Mouse (Mus musculus) gastrocnemius, adult 2 months (tissue): Measurements from ENCODE around the gene Mgat4b. TPM values are rescaled to one million over a fixed set of nuclear protein-coding genes. Genes with fewer than 3 reads are reported as not detected.

Experiments used
- DNase-seq: peaks from one replicate; pipeline ENCODE4 v3.0.0; 2022
- H3K27ac ChIP-seq: fragments of 200-600 bp; 2 replicates; pipeline ENCODE4 v1.8.1; 2022; ENCODE audit warnings: mild to moderate bottlenecking
- H3K4me3 ChIP-seq: fragments of 200-600 bp; 2 replicates; pipeline ENCODE4 v1.8.1; 2022; ENCODE audit warnings: mild to moderate bottlenecking, moderate library complexity
- CTCF ChIP-seq: fragments of 200-600 bp; IDR thresholded peaks from 2 replicates; pipeline ENCODE4 v1.8.1; 2022; ENCODE audit warnings: antibody characterized with exemption, mild to moderate bottlenecking, moderate library complexity
- intact Hi-C: fragments of 180-260 bp; cut with DNase I; formaldehyde crosslinking; loops from one replicate; pipeline ENCODE4 v1.15.1; 2025
- total RNA-seq, 2 experiments: library from RNA; stranded (reverse); gene quantifications; 2 replicates each; pipeline ENCODE4 v1.2.3; 2021

Mgat4b gene
- total RNA-seq, 2 experiments from 2014 or later = 33.9 to 40.7 TPM

DNA sequence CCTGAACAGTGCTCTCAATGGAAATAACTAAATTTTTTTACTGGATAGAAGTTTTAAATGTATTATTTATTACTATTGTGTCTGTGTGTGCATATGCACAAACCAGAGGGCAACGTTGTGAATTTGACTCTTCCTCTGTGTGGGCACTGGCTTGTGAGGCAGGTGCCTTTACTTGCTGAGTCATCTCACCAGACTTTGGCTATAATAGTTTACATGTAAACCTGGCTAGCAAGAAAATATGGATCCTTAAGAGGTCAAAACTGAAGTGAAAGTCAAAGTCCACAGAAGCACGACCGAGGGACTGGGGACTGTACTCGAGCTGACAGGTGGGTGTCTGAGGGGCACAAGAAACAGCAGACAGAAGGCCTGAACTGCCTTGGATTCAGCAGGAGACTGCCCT, 28.0 kb upstream of the Mgat4b start:
- no peak for TF ChIP-seq CTCF
- H3K4me3 ChIP-seq = no peak overlapping the region
- no peak for DNase-seq
- intact Hi-C loops = no loop called here
- no peak overlapping the region for H3K27ac ChIP-seq

DNA sequence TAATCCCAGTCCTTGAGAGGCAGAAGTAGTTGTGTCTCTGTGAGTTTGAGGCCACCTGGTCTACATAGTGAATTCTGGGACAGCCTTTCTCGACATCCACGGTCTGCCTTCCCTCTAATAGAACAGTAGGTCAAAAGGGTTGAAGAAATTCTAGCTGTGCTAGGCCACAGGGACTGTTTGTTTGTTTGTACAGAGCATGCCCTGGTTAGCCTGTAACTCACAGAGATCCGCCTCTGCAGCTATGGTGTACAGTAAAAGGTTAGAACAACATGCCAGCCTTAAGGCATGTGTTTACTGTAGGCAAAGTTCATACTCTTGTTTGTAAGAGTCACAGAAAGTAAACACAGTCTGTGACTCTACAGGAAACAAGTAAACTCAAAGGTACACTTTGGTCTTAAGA, 25.9 kb upstream of the Mgat4b start:
- intact Hi-C loops = no loop called here
- H3K4me3 ChIP-seq = no peak overlapping the region
- H3K27ac ChIP-seq = no peak overlapping the region
- TF ChIP-seq CTCF = no peak
- no peak for DNase-seq

DNA sequence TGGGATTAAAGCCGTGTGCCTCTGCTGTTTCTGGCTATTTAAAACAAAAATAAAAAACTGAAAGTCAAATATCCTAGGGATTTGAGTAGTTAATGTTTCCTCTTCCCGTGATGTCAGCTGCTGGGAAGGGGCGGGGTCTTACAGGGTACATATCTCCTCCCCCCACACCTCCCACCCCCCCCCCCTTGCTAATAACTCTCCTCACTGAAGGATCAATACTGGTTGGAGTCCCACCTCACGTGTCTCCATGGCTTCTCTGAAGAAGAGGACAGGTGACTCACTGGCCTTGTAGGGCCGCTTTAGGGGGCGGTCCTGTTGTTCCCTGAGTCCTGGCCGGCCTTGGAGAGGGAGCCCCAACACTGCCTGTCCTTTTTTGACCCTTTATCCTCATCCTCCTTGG, 22.0 kb upstream of the Mgat4b start:
- Histone ChIP-seq H3K27ac (peak overlapping the region; percentile 58), H3K4me3 (peak overlapping the region; percentile 52)
- DNase-seq = peak; percentile 55
- no peak for TF ChIP-seq CTCF
- intact Hi-C loops = no loop called here

DNA sequence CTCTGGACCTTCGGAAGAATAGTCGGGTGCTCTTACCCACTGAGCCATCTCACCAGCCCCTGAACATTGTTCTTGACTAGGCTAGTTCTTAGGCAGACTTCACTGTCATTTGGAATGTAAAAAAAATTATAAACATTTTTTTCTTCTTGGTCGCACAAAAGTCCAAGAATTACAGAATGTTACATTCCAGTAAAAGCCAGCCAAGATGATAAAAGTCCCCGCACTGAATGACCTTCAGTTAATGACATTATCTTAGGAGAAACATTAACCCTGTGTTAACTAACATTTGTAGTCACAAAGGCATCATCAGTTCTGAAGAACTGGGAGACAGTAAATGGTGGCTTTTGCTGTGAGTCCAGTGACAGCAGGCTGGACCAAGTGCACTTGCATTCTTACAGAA, 20.3 kb upstream of the Mgat4b start:
- no peak for DNase-seq
- H3K4me3 ChIP-seq = no peak overlapping the region
- intact Hi-C loops = no loop called here
- TF ChIP-seq CTCF = no peak
- no peak overlapping the region for H3K27ac ChIP-seq

DNA sequence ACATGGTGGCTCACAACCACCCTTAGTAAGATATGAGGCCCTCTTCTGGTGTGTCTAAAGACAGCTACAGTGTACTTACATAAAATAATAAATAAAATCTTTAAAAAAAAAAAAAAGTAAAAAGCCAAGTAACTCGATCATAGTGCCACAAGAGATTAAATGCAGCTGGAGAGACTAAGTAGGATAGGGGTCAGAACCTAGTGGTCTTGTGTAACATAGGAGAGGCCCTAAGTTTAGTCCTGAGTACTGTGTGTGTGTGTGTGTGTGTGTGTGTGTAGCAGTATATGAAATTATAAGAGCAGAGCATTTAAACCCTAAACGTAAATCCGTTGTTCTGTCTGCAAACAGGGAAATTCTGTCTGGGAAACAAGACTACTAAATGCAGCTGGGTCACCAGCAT, 18.4 kb upstream of the Mgat4b start:
- intact Hi-C loops = no loop called here
- no peak overlapping the region for H3K27ac ChIP-seq
- no peak overlapping the region for H3K4me3 ChIP-seq
- DNase-seq = no peak
- TF ChIP-seq CTCF = no peak

DNA sequence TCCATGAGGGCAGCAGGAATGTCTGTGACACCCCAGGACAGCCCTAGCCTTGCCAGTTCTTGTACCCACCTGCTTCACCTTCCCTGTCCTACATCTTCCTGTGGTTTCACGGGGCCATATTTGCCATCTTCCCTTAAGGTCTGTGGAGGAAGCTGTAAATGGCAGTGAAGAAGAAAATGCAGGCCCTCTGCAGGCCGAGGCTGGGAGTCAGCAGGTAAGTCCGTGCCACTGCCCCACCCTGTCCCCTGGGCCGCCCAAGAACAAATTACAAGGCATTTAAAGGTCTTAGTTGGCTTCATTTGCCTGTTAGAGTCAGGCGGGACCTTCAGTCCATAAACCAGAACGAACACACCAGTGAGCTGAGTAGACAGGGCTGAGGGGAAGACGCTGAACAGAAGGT, 16.6 kb upstream of the Mgat4b start:
- TF ChIP-seq CTCF = no peak
- Histone ChIP-seq H3K27ac (no peak overlapping the region), H3K4me3 (no peak overlapping the region)
- no peak for DNase-seq
- intact Hi-C loops = no loop called here

DNA sequence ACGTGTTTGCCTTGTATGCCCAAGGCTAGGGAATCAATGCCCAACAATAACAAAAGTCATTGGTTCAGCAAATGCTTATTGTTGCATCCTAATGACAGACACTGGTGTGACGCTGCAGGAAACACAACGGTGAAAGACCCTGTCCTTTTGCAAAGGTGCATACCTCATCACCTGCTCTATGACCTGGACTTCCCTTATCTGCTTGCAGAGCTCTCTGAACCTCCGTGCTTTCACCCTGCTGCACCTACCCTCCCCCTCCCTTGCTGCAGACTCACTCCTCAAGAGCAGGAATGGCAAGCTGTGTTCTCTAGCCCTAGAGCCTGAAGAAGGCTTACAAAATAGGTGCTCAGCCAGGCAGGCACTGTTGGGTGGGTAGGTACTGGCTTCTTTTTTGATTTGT, 15.9 kb upstream of the Mgat4b start:
- no peak overlapping the region for H3K4me3 ChIP-seq
- no peak for DNase-seq
- intact Hi-C loops = no loop called here

DNA sequence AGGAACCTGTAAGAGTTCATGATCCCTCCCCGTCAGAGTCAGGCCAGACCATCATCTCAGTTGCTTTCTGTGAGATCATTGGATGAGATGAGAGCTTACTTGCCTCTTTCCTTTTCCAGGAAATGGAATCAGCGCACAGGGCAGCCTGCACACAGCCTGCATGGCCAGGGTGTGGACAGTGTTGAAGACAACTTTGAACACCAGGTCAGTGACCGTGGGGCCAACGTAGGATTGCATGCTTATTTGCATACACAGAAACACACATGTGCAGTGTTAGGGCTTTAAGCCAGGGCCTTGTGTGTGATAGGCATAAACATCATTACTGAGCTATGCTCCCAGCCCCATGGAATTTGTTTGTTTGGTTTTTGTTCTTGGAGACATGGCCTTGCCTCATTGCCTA, 13.2 kb upstream of the Mgat4b start:
- Histone ChIP-seq H3K27ac (no peak overlapping the region), H3K4me3 (no peak overlapping the region)
- DNase-seq = no peak
- TF ChIP-seq CTCF = no peak
- intact Hi-C loops = no loop called here

More for the DNA sequence above, 15.9 kb upstream of the Mgat4b start:
- TF ChIP-seq CTCF = no peak
- no peak overlapping the region for H3K27ac ChIP-seq

DNA sequence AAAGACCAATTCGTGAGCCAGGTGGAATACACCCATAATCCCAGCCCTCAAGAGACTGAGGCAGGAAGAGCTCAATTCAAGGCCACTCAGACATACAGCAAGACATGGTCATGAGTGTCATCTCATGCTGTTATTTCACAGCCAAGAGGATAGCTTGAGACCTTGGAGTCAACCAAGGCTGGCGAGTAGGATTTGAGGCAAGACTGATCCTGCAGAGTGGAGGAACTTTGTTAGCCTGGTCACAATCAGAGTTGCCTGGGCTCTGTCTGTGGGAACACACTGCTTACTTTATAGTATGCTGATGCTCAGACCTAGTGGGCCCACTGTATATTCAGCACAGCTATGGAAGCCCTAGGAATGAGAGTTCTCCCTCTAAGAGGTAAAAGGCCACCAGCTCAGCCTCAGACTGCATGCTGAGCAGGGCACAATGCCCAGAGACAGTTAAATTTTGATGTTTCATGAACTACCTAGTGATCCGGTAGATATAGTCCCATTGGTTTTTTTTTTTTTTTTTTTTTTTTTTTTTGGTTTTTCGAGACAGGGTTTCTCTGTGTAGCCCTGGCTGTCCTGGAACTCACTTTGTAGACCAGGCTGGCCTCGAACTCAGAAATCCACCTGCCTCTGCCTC, 12.4 kb upstream of the Mgat4b start:
- TF ChIP-seq CTCF = no peak
- intact Hi-C loops = no loop called here
- Histone ChIP-seq H3K27ac (no peak overlapping the region), H3K4me3 (no peak overlapping the region)
- no peak for DNase-seq

DNA sequence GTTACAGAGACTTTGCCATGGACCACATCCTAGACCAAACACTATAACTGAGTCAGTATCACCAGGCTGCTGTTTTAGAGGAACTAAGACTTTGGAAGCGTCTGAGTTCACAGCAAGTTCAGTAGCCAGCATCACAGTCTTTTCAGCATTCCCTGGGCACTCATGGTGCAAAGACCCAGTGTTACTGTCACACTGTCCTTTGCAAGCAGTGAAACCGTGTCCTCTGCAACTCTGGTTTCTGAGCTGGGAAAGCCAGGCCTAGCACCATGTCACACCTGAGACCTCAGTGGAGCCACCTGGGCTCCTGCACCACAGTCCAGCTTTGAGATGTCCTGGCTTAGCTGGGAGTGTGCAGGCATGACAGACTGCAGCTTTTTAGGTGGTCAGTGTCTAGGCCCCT, 11.8 kb upstream of the Mgat4b start:
- intact Hi-C loops = no loop called here
- no peak for DNase-seq
- no peak overlapping the region for H3K4me3 ChIP-seq
- H3K27ac ChIP-seq = no peak overlapping the region
- no peak for TF ChIP-seq CTCF

DNA sequence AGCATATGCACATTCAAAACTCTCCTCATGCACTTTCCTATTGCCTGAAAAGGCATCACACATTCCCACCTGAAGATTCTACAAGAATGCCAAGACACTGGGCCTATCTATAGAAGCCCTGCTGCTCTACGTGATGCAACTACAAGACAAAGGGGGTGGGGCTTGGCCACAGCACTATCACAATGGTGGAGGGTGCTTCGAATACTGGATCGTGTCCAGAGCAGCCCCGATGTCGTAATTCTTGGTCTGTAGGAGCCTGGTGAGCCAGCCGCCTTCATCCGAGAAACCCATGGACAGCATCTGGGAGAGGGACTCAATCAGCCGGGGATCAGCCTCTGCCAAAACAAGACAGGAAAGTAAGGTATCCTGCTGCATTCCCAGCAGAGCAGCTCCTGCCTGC, 10.1 kb upstream of the Mgat4b start:
- intact Hi-C loops = no loop called here

DNA sequence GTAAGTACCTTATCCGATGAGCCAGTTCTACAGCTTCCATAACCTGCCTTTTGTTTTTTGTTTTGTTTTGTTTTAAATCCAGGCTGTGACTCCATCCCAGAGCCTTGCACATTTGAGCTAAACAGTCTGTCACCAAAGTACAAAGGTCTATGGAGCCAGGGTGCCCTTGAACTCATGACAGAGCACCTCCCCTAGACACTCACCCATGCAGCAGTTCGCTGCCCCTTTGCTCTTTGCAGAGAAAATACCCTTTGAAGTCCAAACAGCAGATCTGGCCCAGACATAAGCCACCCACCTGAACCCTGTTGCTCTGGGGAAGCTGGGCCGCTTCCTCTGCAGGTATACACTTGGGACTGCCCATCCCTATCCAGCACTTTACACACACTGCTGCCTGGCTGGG, 9.1 kb upstream of the Mgat4b start:
- DNase-seq = no peak
- Histone ChIP-seq H3K4me3 (no peak overlapping the region), H3K27ac (no peak overlapping the region)
- no peak for TF ChIP-seq CTCF
- intact Hi-C loops = no loop called here

More for the DNA sequence above, 10.1 kb upstream of the Mgat4b start:
- DNase-seq = no peak
- no peak overlapping the region for H3K4me3 ChIP-seq
- H3K27ac ChIP-seq = no peak overlapping the region
- TF ChIP-seq CTCF = no peak

DNA sequence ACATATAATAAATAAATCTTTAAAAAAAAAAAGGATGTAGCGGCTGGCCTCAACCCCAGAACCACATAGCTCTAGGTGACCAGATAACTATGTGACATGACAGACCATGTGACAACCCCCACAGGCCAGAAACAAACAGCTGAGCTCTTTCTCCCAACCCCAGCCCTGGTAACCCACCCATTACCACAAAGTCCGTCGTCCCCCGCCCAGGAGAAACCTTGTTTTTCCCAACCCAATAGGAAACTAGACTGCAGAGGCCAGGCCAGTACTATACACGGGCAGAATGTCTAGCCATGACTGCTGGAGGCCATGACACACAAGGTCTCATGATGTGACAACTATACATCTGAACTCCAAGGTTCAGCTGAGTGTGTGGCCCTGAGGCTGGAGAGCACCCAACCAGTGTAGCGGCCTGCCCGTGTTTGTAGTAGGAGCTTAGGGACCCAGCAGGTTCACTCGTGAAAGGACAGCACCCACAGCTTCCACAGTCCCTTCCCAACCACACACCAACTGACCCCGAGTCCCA, 7.3 kb upstream of the Mgat4b start:
- Histone ChIP-seq H3K4me3 (no peak overlapping the region), H3K27ac (no peak overlapping the region)
- no peak for DNase-seq
- intact Hi-C loops = no loop called here
- no peak for TF ChIP-seq CTCF

DNA sequence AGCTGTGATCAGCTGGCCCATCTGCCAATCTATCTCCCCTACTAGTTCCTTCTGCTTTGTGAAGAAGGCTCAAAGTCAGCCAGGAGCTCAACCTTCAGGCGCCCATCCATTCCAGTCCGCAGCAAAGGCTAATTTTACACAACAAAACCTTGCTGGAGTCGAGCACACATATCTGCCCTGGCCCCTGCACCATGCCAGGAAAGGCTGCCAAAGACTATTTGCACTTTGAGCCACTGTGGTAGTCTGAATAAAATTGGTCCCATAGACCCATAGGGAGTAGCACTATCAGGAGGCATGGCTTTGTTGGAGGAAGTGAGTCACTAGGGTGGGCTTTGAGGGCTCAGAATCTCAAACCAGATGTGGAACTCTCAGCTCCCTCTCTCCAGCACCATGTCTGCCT, 5.3 kb upstream of the Mgat4b start:
- DNase-seq = peak; percentile 55
- H3K27ac ChIP-seq = peak overlapping the region; percentile 41
- intact Hi-C loops = no loop called here
- no peak overlapping the region for H3K4me3 ChIP-seq
- TF ChIP-seq CTCF = no peak
